23 mouse cellular contexts compared by ENCODE assay signal in genomic region chr14:17781921-17782320, GRCm38 (mm10).
DNase-seq lines count a peak whose midpoint lies in the region; ATAC-seq and TF ChIP-seq lines count a peak whose summit lies in the region.
"Had no signal": no experiment of that assay in that cellular context is flagged by ENCODE, and none has a peak within 500 bp of the region (broad histone marks: within the 10 kb centered on the region; RNA-seq: fewer than 3 reads in every experiment).

No protein-coding gene starts in this region.

- no peaks in the 10 kb centered on the region for H3K27me3 ChIP-seq in embryonic facial prominence, embryonic 12.5 days
- H3K27me3 ChIP-seq in limb, embryonic 10.5 days (ENCODE audit: low read depth, poor library complexity, severe bottlenecking): no peaks in the 10 kb centered on the region
- no peaks in the 10 kb centered on the region for H3K27me3 ChIP-seq in forebrain, embryonic 13.5 days
- H3K27me3 ChIP-seq: embryonic facial prominence, embryonic 15.5 days; forebrain, embryonic 15.5 days; hindbrain, embryonic 13.5 days had no signal

- WGBS in embryonic facial prominence, embryonic 12.5 days: 19% methylated on average over 4 of the region's 4 CpGs
- WGBS in limb, embryonic 10.5 days: 26% methylated on average over 4 of the region's 4 CpGs
- WGBS in forebrain, embryonic 13.5 days: 74% methylated on average over 4 of the region's 4 CpGs

- H3K27ac ChIP-seq in gastrocnemius, adult 2 months: peak overlapping the region; percentile 65; the same call in 1 of the 2 replicates
- no peak overlapping the region for H3K27ac ChIP-seq in embryonic facial prominence, embryonic 12.5 days
- H3K27ac ChIP-seq in limb, embryonic 10.5 days: peak overlapping the region; percentile 38; the same call in 1 of the 2 replicates
- H3K27ac ChIP-seq in forebrain, embryonic 13.5 days: no peak overlapping the region
- H3K27ac ChIP-seq: embryonic facial prominence, embryonic 15.5 days; forebrain, embryonic 15.5 days; hindbrain, embryonic 10.5 days; hindbrain, embryonic 13.5 days; hindbrain, postnatal 0 days had no signal

- ATAC-seq in embryonic facial prominence, embryonic 12.5 days (ENCODE audit: insufficient number of reproducible peaks, insufficient read depth, low FRiP score, low TSS enrichment): 0 out of 2 replicates have a peak, but pooled peaks have one; percentile 15
- ATAC-seq in forebrain, embryonic 13.5 days: no peak
- ATAC-seq: activated CD4-positive, CD25-positive, alpha-beta regulatory T cell, adult 4 months; forebrain, embryonic 15.5 days; hindbrain, postnatal 0 days; intestine, postnatal 0 days had no signal

- DNase-seq in embryo, embryonic 10 days (ENCODE audit: low spot score): peak; percentile 35
- DNase-seq in embryo, embryonic 9.5 days (ENCODE audit: extremely low spot score): no peak
- no peak for DNase-seq in gastrocnemius, adult 2 months
- no peak for DNase-seq in gastrocnemius, postnatal 10 days
- DNase-seq in limb, embryonic 10.5 days (ENCODE audit: low spot score): no peak
- DNase-seq in testis, postnatal 10 days (ENCODE audit: low spot score): no peak
- DNase-seq: adrenal gland, adult 8-10 months; adrenal gland, postnatal 25 days; cerebellum, adult 11-12 months; cerebellum, adult 9-10 months; cerebellum, postnatal 14 days; gastrocnemius, postnatal 25 days; kidney, adult 2 months had no signal

- intact Hi-C loops in gastrocnemius, adult 2 months (cut with DNase I): no loop called here

- 0 out of 2 replicates have a peak, but pooled peaks cover 2% of the 10 kb centered on the region for H3K4me1 ChIP-seq in embryonic facial prominence, embryonic 12.5 days
- H3K4me1 ChIP-seq in limb, embryonic 10.5 days: peaks cover 29% of the 10 kb centered on the region
- H3K4me1 ChIP-seq in forebrain, embryonic 13.5 days: no peaks in the 10 kb centered on the region; the same call in 1 of the 2 replicates
- H3K4me1 ChIP-seq: embryonic facial prominence, embryonic 15.5 days; forebrain, embryonic 15.5 days; hindbrain, embryonic 13.5 days had no signal

- H3K9ac ChIP-seq in embryonic facial prominence, embryonic 12.5 days: no peak overlapping the region
- H3K9ac ChIP-seq in forebrain, embryonic 13.5 days: no peak overlapping the region
- H3K9ac ChIP-seq: embryonic facial prominence, embryonic 15.5 days; forebrain, embryonic 15.5 days; hindbrain, embryonic 13.5 days had no signal

- no peak overlapping the region for H3K4me3 ChIP-seq in gastrocnemius, adult 2 months
- no peak overlapping the region for H3K4me3 ChIP-seq in embryonic facial prominence, embryonic 12.5 days
- no peak overlapping the region for H3K4me3 ChIP-seq in limb, embryonic 10.5 days
- no peak overlapping the region for H3K4me3 ChIP-seq in forebrain, embryonic 13.5 days
- H3K4me3 ChIP-seq: embryonic facial prominence, embryonic 15.5 days; forebrain, embryonic 15.5 days; hindbrain, embryonic 10.5 days; hindbrain, embryonic 13.5 days had no signal

- no peak overlapping the region for H3K4me2 ChIP-seq in embryonic facial prominence, embryonic 12.5 days (replicated peaks)
- H3K4me2 ChIP-seq in forebrain, embryonic 13.5 days: no peak overlapping the region
- H3K4me2 ChIP-seq: embryonic facial prominence, embryonic 15.5 days; forebrain, embryonic 15.5 days; heart, embryonic 11.5 days; hindbrain, embryonic 13.5 days had no signal

- H3K36me3 ChIP-seq in embryonic facial prominence, embryonic 12.5 days: no peaks in the 10 kb centered on the region
- no peaks in the 10 kb centered on the region for H3K36me3 ChIP-seq in limb, embryonic 10.5 days
- no peaks in the 10 kb centered on the region for H3K36me3 ChIP-seq in forebrain, embryonic 13.5 days (ENCODE audit: poor library complexity, severe bottlenecking)
- H3K36me3 ChIP-seq: embryonic facial prominence, embryonic 15.5 days; forebrain, embryonic 15.5 days; hindbrain, embryonic 10.5 days; hindbrain, embryonic 13.5 days had no signal

- H3K9me3 ChIP-seq in embryonic facial prominence, embryonic 12.5 days: no peaks in the 10 kb centered on the region
- H3K9me3 ChIP-seq in limb, embryonic 10.5 days (replicated peaks): no peaks in the 10 kb centered on the region
- H3K9me3 ChIP-seq in forebrain, embryonic 13.5 days (replicated peaks): no peaks in the 10 kb centered on the region
- H3K9me3 ChIP-seq: embryonic facial prominence, embryonic 15.5 days; forebrain, embryonic 15.5 days; hindbrain, embryonic 10.5 days; hindbrain, embryonic 13.5 days had no signal

- TF ChIP-seq CTCF in gastrocnemius, adult 2 months (IDR thresholded peaks at IDR 0.05): no peak

Comparison
In these comparisons a context has a peak if more than half of its experiments do, and no peak if none do; other contexts are left out.
1. H3K27ac ChIP-seq: peak in gastrocnemius, adult 2 months (single experiment) and limb, embryonic 10.5 days (single experiment); none in embryonic facial prominence, embryonic 12.5 days (single experiment) and forebrain, embryonic 13.5 days (single experiment).